Comparison of ENCODE assay signal across 14 mouse cellular contexts in genomic region chr10:111658828-111659227, GRCm38 (mm10).
DNase-seq lines count a peak whose midpoint lies in the region; ATAC-seq and TF ChIP-seq lines count a peak whose summit lies in the region.
"Had no signal": no experiment of that assay in that cellular context is flagged by ENCODE, and none has a peak within 500 bp of the region (broad histone marks: within the 10 kb centered on the region; RNA-seq: fewer than 3 reads in every experiment).

No protein-coding gene starts in this region.

- H3K36me3 ChIP-seq in neural tube, embryonic 12.5 days, result no peaks in the 10 kb centered on the region
- H3K36me3 ChIP-seq in hindbrain, postnatal 0 days (ENCODE audit: insufficient read depth, low read length), result no peaks in the 10 kb centered on the region
- H3K36me3 ChIP-seq: heart, embryonic 12.5 days; stomach, embryonic 15.5 days had no signal

- no peaks in the 10 kb centered on the region for H3K27me3 ChIP-seq in neural tube, embryonic 12.5 days (replicated peaks)
- H3K27me3 ChIP-seq in hindbrain, postnatal 0 days (ENCODE audit: insufficient read depth, low read length), result no peaks in the 10 kb centered on the region
- H3K27me3 ChIP-seq: heart, embryonic 12.5 days; stomach, embryonic 15.5 days had no signal

- peaks cover 3% of the 10 kb centered on the region; the same call in 1 of the 2 replicates for H3K4me1 ChIP-seq in neural tube, embryonic 12.5 days
- H3K4me1 ChIP-seq in hindbrain, postnatal 0 days (ENCODE audit: insufficient read depth, low read length), result 0 out of 2 replicates have a peak, but pooled peaks cover 3% of the 10 kb centered on the region
- H3K4me1 ChIP-seq: stomach, embryonic 15.5 days had no signal

- H3K4me2 ChIP-seq in neural tube, embryonic 12.5 days (replicated peaks), result peak overlapping the region; percentile 40
- peak overlapping the region; percentile 42 for H3K4me2 ChIP-seq in hindbrain, postnatal 0 days (ENCODE audit: low read depth, low read length)
- H3K4me2 ChIP-seq: heart, embryonic 12.5 days; stomach, embryonic 15.5 days had no signal

- no peak for DNase-seq in gastrocnemius, adult 2 months
- no peak for DNase-seq in gastrocnemius, postnatal 36 days
- no peak for DNase-seq in neural tube, embryonic 10.5 days (ENCODE audit: extremely low spot score, low spot score)
- peak; percentile 39 for DNase-seq in hindbrain, postnatal 0 days (ENCODE audit: low spot score)
- DNase-seq in retina, postnatal 1 day, result peak; percentile 22
- no peak for DNase-seq in thymus, postnatal 14 days
- no peak for DNase-seq in cerebellum, adult 8-10 months
- DNase-seq: lung, adult 18-20 months; right cerebral cortex, postnatal 14 days had no signal

- WGBS in neural tube, embryonic 12.5 days, result 29% methylated on average over 9 of the region's 9 CpGs
- WGBS in hindbrain, postnatal 0 days, result 9% methylated on average over 9 of the region's 9 CpGs

- H3K27ac ChIP-seq in gastrocnemius, adult 2 months, result no peak overlapping the region
- no peak overlapping the region for H3K27ac ChIP-seq in neural tube, embryonic 12.5 days
- H3K27ac ChIP-seq in hindbrain, postnatal 0 days, result no peak overlapping the region
- H3K27ac ChIP-seq: stomach, embryonic 15.5 days had no signal

- H3K9ac ChIP-seq in neural tube, embryonic 12.5 days, result no peak overlapping the region
- 0 out of 2 replicates have a peak overlapping the region, but pooled peaks have one; percentile 9 for H3K9ac ChIP-seq in hindbrain, postnatal 0 days (replicated peaks; ENCODE audit: low read length)
- H3K9ac ChIP-seq: heart, embryonic 12.5 days; stomach, embryonic 15.5 days had no signal

- no peaks in the 10 kb centered on the region for H3K9me3 ChIP-seq in neural tube, embryonic 12.5 days
- no peaks in the 10 kb centered on the region for H3K9me3 ChIP-seq in hindbrain, postnatal 0 days (ENCODE audit: low read length)
- H3K9me3 ChIP-seq: heart, embryonic 12.5 days; stomach, embryonic 15.5 days had no signal

- ATAC-seq in neural tube, embryonic 12.5 days (ENCODE audit: low FRiP score, low read depth), result peak; percentile 57; the same call in 1 of the 2 replicates
- 0 out of 2 replicates have a peak, but pooled peaks have one; percentile 29 for ATAC-seq in hindbrain, postnatal 0 days
- ATAC-seq: intestine, postnatal 0 days had no signal

- intact Hi-C loops in gastrocnemius, adult 2 months (cut with DNase I), result no loop called here
- intact Hi-C loops in gastrocnemius, postnatal 36 days (cut with DNase I), result no loop called here

- no peak for TF ChIP-seq CTCF in gastrocnemius, adult 2 months (IDR thresholded peaks at IDR 0.05)
- no peak for TF ChIP-seq CTCF in hindbrain, postnatal 0 days (IDR thresholded peaks at IDR 0.05; ENCODE audit: low read depth)

- peak overlapping the region; percentile 49 for H3K4me3 ChIP-seq in gastrocnemius, adult 2 months
- no peak overlapping the region for H3K4me3 ChIP-seq in neural tube, embryonic 12.5 days
- H3K4me3 ChIP-seq in hindbrain, postnatal 0 days (ENCODE audit: low read length), result no peak overlapping the region
- H3K4me3 ChIP-seq: heart, embryonic 12.5 days; myocyte; stomach, embryonic 15.5 days had no signal

Comparison
In these comparisons a context has a peak if more than half of its experiments do, and no peak if none do; other contexts are left out.
1. DNase-seq: peak in hindbrain, postnatal 0 days (single experiment) and retina, postnatal 1 day (single experiment); none in gastrocnemius, adult 2 months (single experiment), gastrocnemius, postnatal 36 days (0 of 2), neural tube, embryonic 10.5 days (single experiment), thymus, postnatal 14 days (single experiment) and cerebellum, adult 8-10 months (single experiment).